Mouse (Mus musculus): ENCODE measurements around the gene Rfc4.
"Not testable (repeated sequence)": the region's sequence is repeated elsewhere in the genome, so short reads cannot be mapped to it uniquely, and the experiment has no call there.

The Rfc4 gene

GRCm38 (mm10) chr16:23103038-23103745 is 24.3 kb downstream of the Rfc4 start:
- no peak for DNase-seq (ENCODE audit: low spot score in 2 of 2)

- DNase-seq (ENCODE audit: low spot score in 2 of 2) = no peak
These were observed 25.0 kb downstream of the Rfc4 start for GRCm38 (mm10) chr16:23102340-23103037.

- DNase-seq (ENCODE audit: low spot score in 2 of 2) = no peak
These were observed 26.9 kb downstream of the Rfc4 start for GRCm38 (mm10) chr16:23100613-23101012.

GRCm38 (mm10) chr16:23100099-23100575 is 27.4 kb downstream of the Rfc4 start:
- DNase-seq (ENCODE audit: low spot score in 2 of 2) = no peak

- no peak for DNase-seq (ENCODE audit: low spot score in 2 of 2)
These were observed 27.9 kb downstream of the Rfc4 start for GRCm38 (mm10) chr16:23099632-23100031.

GRCm38 (mm10) chr16:23098105-23098452 is 29.5 kb downstream of the Rfc4 start:
- not testable (repeated sequence) for DNase-seq (ENCODE audit: low spot score in 2 of 2)

- peak; percentile 8 to 15 for DNase-seq (ENCODE audit: low spot score in 2 of 2)
These were observed 30.0 kb downstream of the Rfc4 start for GRCm38 (mm10) chr16:23097290-23098104.

GRCm38 (mm10) chr16:23096886-23097285 is 30.7 kb downstream of the Rfc4 start:
- DNase-seq (ENCODE audit: low spot score in 2 of 2) = not testable (repeated sequence)

- not testable (repeated sequence) for DNase-seq (ENCODE audit: low spot score in 2 of 2)
These were observed 32.0 kb downstream of the Rfc4 start for GRCm38 (mm10) chr16:23095581-23095980.

- no peak for DNase-seq (ENCODE audit: low spot score in 2 of 2)
These were observed 33.4 kb downstream of the Rfc4 start for GRCm38 (mm10) chr16:23094136-23094535.

GRCm38 (mm10) chr16:23093321-23093953 is 34.1 kb downstream of the Rfc4 start:
- no peak for DNase-seq (ENCODE audit: low spot score in 2 of 2)

GRCm38 (mm10) chr16:23091345-23091744 is 36.2 kb downstream of the Rfc4 start:
- DNase-seq (ENCODE audit: low spot score in 2 of 2) = not testable (repeated sequence)

GRCm38 (mm10) chr16:23088491-23088890 is 39.0 kb downstream of the Rfc4 start:
- not testable (repeated sequence) for DNase-seq (ENCODE audit: low spot score in 2 of 2)

- not testable (repeated sequence) for DNase-seq (ENCODE audit: low spot score in 2 of 2)
These were observed 39.8 kb downstream of the Rfc4 start for GRCm38 (mm10) chr16:23087712-23088111.

- not testable (repeated sequence) for DNase-seq (ENCODE audit: low spot score in 2 of 2)
These were observed 40.4 kb downstream of the Rfc4 start for GRCm38 (mm10) chr16:23087159-23087558.

GRCm38 (mm10) chr16:23077516-23077915 is 50.0 kb downstream of the Rfc4 start:
- DNase-seq (ENCODE audit: low spot score in 2 of 2) = not testable (repeated sequence)

Measured in right cerebral cortex, postnatal 36 days (tissue).